Mouse (Mus musculus): ENCODE measurements around the gene Adamts4. TPM values are rescaled to one million over a fixed set of nuclear protein-coding genes. Genes with fewer than 3 reads are reported as not detected.

Adamts4 gene
- polyA plus RNA-seq, 1 experiment = 6.7 TPM

GRCm38 (mm10) chr1:171221281-171222193 lies 28.7 kb upstream of the Adamts4 start:
- peak overlapping the region; percentile 66 for H3K4me3 ChIP-seq (ENCODE audit: insufficient read depth, poor library complexity, severe bottlenecking)
- TF ChIP-seq MYOG (IDR thresholded peaks at IDR 0.05; ENCODE audit: control insufficient read depth, extremely low read depth, insufficient read length) (no peak), MAX (IDR thresholded peaks at IDR 0.05) (no peak), MYOD1 (IDR thresholded peaks at IDR 0.05; ENCODE audit: control insufficient read depth, insufficient read length, low read depth) (no peak), CTCF (IDR thresholded peaks at IDR 0.05; ENCODE audit: control insufficient read depth, insufficient read depth, insufficient read length) (no peak), FOSL1 (IDR thresholded peaks at IDR 0.05; ENCODE audit: insufficient read depth, low read length, poor library complexity, severe bottlenecking) (no peak), CEBPB (IDR thresholded peaks at IDR 0.05; ENCODE audit: low read depth) (no peak), USF1 (IDR thresholded peaks at IDR 0.05; ENCODE audit: low read depth) (no peak)
- no peaks in the 10 kb centered on the region for H3K79me3 ChIP-seq (ENCODE audit: low read depth)
- H3K79me2 ChIP-seq (ENCODE audit: control insufficient read depth, insufficient read depth) = no peaks in the 10 kb centered on the region
- H3K36me3 ChIP-seq (ENCODE audit: control insufficient read depth, insufficient read depth) = peaks cover 18% of the 10 kb centered on the region
- H3K27me3 ChIP-seq (ENCODE audit: control insufficient read depth, insufficient read depth, insufficient read length) = no peaks in the 10 kb centered on the region
- H3ac ChIP-seq (ENCODE audit: control insufficient read depth, insufficient read length, low read depth) = peak overlapping the region; percentile 76

- TF ChIP-seq CTCF (IDR thresholded peaks at IDR 0.05; ENCODE audit: control insufficient read depth, insufficient read depth, insufficient read length) = no peak
- H3K36me3 ChIP-seq (ENCODE audit: control insufficient read depth, insufficient read depth) = peaks cover 18% of the 10 kb centered on the region
- peak within 1 kb of the TSS; percentile 66 for H3K4me3 ChIP-seq (ENCODE audit: insufficient read depth, poor library complexity, severe bottlenecking)
- H3ac ChIP-seq (ENCODE audit: control insufficient read depth, insufficient read length, low read depth) = peak within 1 kb of the TSS; percentile 76
- H3K27me3 ChIP-seq (ENCODE audit: control insufficient read depth, insufficient read depth, insufficient read length) = no peaks in the 10 kb centered on the region
- H3K79me2 ChIP-seq (ENCODE audit: control insufficient read depth, insufficient read depth) = no peaks in the 10 kb centered on the region
- H3K79me3 ChIP-seq (ENCODE audit: low read depth) = no peaks in the 10 kb centered on the region
These were observed 27.7 kb upstream of the Adamts4 start, which contains the start of gene Tomm40l for GRCm38 (mm10) chr1:171222238-171223155. Gene Tomm40l, minus strand, starts transcription at chr1:171222514.

GRCm38 (mm10) chr1:171223168-171223567 lies 27.1 kb upstream of the Adamts4 start:
- Histone ChIP-seq H3K79me2 (ENCODE audit: control insufficient read depth, insufficient read depth) (no peaks in the 10 kb centered on the region), H3K36me3 (ENCODE audit: control insufficient read depth, insufficient read depth) (peaks cover 18% of the 10 kb centered on the region), H3K79me3 (ENCODE audit: low read depth) (no peaks in the 10 kb centered on the region), H3ac (ENCODE audit: control insufficient read depth, insufficient read length, low read depth) (no peak overlapping the region), H3K4me3 (ENCODE audit: insufficient read depth, poor library complexity, severe bottlenecking) (peak overlapping the region; percentile 14), H3K27me3 (ENCODE audit: control insufficient read depth, insufficient read depth, insufficient read length) (no peaks in the 10 kb centered on the region)
- TF ChIP-seq USF1 (IDR thresholded peaks at IDR 0.05; ENCODE audit: low read depth) = no peak
- no peak for TF ChIP-seq MYOD1 (IDR thresholded peaks at IDR 0.05; ENCODE audit: control insufficient read depth, insufficient read length, low read depth)
- no peak for TF ChIP-seq FOSL1 (IDR thresholded peaks at IDR 0.05; ENCODE audit: insufficient read depth, low read length, poor library complexity, severe bottlenecking)
- TF ChIP-seq MYOG (IDR thresholded peaks at IDR 0.05; ENCODE audit: control insufficient read depth, extremely low read depth, insufficient read length) = no peak
- no peak for TF ChIP-seq CTCF (IDR thresholded peaks at IDR 0.05; ENCODE audit: control insufficient read depth, insufficient read depth, insufficient read length)
- no peak for TF ChIP-seq CEBPB (IDR thresholded peaks at IDR 0.05; ENCODE audit: low read depth)
- TF ChIP-seq MAX (IDR thresholded peaks at IDR 0.05) = no peak

DNA sequence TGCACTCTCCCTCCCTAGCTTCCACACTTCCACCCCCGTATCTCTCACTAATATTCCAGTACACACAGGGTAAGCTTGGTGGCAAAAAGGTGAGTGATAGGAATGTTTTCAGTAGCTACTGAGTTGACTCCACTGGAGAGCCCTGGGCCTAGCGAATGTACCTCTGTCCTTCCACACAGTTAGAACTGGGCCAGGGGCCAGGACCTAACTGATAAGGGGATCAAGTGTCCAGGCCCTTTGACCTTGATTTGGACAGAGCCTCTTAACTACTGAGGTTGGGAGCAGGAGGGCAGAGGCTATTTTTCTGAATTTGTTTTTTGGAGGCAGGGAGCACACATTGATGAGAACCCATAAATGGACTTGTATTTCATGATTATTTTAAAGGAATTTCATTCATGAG lies 26.4 kb upstream of the Adamts4 start:
- H3K79me3 ChIP-seq (ENCODE audit: low read depth) = no peaks in the 10 kb centered on the region
- no peak overlapping the region for H3ac ChIP-seq (ENCODE audit: control insufficient read depth, insufficient read length, low read depth)
- TF ChIP-seq USF1 (IDR thresholded peaks at IDR 0.05; ENCODE audit: low read depth) (no peak), FOSL1 (IDR thresholded peaks at IDR 0.05; ENCODE audit: insufficient read depth, low read length, poor library complexity, severe bottlenecking) (no peak), MYOG (IDR thresholded peaks at IDR 0.05; ENCODE audit: control insufficient read depth, extremely low read depth, insufficient read length) (no peak), CTCF (IDR thresholded peaks at IDR 0.05; ENCODE audit: control insufficient read depth, insufficient read depth, insufficient read length) (no peak), MYOD1 (IDR thresholded peaks at IDR 0.05; ENCODE audit: control insufficient read depth, insufficient read length, low read depth) (no peak), CEBPB (IDR thresholded peaks at IDR 0.05; ENCODE audit: low read depth) (no peak), MAX (IDR thresholded peaks at IDR 0.05) (no peak)
- H3K36me3 ChIP-seq (ENCODE audit: control insufficient read depth, insufficient read depth) = peaks cover 18% of the 10 kb centered on the region
- no peaks in the 10 kb centered on the region for H3K79me2 ChIP-seq (ENCODE audit: control insufficient read depth, insufficient read depth)
- no peak overlapping the region for H3K4me3 ChIP-seq (ENCODE audit: insufficient read depth, poor library complexity, severe bottlenecking)
- H3K27me3 ChIP-seq (ENCODE audit: control insufficient read depth, insufficient read depth, insufficient read length) = no peaks in the 10 kb centered on the region

- peaks cover 9% of the 10 kb centered on the region for H3K36me3 ChIP-seq (ENCODE audit: control insufficient read depth, insufficient read depth)
- H3K79me3 ChIP-seq (ENCODE audit: low read depth) = no peaks in the 10 kb centered on the region
- no peak for TF ChIP-seq USF1 (IDR thresholded peaks at IDR 0.05; ENCODE audit: low read depth)
- no peak for TF ChIP-seq CTCF (IDR thresholded peaks at IDR 0.05; ENCODE audit: control insufficient read depth, insufficient read depth, insufficient read length)
- H3K4me3 ChIP-seq (ENCODE audit: insufficient read depth, poor library complexity, severe bottlenecking) = no peak within 1 kb of the TSS
- H3K27me3 ChIP-seq (ENCODE audit: control insufficient read depth, insufficient read depth, insufficient read length) = no peaks in the 10 kb centered on the region
- H3ac ChIP-seq (ENCODE audit: control insufficient read depth, insufficient read length, low read depth) = no peak within 1 kb of the TSS
- H3K79me2 ChIP-seq (ENCODE audit: control insufficient read depth, insufficient read depth) = no peaks in the 10 kb centered on the region
These were observed 25.4 kb upstream of the Adamts4 start, which contains the start of gene Apoa2 for GRCm38 (mm10) chr1:171224857-171225256. Gene Apoa2, plus strand, starts transcription at chr1:171225054.

Data from C2C12 (cell line).